Mouse (Mus musculus) brain, embryonic 18.5 days (tissue): ENCODE data around the gene Cyba.

Source experiments
- DNase-seq: peaks from one replicate; pipeline ENCODE4 v3.0.0-alpha.2; 2012; ENCODE audit warnings: low read depth, low spot score

Cyba gene

DNA sequence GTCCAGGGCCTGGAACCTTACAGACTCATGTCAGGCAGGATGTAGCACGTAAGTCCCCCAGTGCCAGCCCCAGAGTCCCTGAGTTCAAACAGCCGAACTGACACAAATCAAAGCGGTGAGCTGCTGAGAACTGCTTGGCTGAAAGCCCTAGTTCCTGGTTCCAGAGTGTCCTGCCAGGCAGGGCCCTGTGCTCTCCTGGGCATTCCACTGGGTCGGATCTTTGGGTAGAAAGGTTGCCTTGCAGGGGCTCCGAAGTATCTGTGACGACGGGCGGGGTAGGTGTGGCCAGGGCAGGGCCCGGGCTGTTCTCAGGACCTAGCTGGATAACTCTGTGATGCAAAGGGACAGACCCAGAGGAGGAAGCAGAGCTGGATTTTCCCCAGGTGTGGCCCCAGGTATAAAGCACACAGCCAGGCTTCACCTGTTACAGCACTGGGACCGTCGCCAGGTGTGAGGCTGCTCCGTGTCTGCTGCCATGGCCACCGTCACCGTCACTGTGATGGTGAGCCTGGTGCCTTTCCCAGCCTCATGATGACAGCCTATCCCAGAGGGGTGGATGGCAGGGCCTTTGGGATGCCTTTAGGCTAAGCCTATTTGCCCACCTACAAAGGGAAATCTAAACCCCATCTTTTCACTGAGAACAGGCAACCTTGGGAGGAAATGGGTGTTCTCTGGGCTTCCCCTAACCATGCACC is 11.2 kb downstream of the Cyba start, which contains the start of gene Il17c:
Gene Il17c, plus strand, starts transcription at position 645 of the 695 bp plus-strand sequence.
- DNase-seq: no peak

DNA sequence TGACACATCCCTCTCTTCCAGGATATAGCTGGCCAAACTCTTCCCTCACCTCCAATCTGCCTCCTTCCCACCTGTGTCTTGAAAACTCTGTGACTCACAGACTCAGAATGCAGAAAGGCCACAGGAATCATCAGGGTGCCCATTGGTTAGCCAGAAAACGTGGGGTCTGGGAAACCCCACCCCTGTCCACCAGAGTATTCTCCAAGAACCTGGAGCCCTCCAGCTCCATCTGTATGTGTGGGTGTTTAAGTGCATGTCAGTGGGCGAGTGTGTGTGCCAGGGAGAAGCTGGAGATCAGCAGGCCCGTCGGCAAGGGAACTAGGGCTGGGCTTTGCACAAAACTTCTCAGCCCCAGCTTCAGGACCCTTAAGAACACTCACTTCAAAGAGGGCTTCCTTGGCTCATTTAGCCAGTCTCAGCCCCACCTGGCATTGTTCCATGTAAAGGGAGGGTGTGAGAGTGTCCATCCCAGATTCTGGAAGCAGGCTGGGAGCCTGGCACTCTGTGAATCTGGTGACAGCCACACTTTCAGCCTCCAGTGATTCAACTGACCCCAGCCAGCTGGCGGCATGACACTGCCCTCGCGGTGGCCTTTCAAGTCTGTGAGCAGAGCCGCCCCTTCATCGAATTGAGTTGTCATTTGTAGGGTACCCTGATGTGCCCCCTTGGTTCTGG is 12.7 kb downstream of the Cyba start:
- DNase-seq: no peak

DNA sequence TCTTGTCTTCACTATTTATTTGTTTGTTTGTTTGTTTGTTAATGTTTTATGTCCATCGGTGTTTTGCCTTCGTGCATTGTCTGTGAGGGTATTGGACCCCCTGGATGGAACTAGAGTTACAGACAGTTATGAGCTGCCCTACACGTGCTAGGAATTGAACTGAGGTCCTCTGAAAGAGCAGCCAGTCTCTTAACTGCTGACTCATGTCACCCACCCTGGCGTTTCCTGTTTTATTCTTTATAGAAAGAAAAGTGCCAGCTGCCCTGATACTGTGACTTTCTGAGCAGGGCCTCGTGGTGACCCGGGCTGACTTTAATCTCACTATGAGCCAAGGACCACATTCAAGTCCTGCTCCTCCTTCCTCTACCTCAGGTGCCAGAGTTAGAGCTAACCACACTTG is 17.2 kb downstream of the Cyba start:
- DNase-seq: no peak

DNA sequence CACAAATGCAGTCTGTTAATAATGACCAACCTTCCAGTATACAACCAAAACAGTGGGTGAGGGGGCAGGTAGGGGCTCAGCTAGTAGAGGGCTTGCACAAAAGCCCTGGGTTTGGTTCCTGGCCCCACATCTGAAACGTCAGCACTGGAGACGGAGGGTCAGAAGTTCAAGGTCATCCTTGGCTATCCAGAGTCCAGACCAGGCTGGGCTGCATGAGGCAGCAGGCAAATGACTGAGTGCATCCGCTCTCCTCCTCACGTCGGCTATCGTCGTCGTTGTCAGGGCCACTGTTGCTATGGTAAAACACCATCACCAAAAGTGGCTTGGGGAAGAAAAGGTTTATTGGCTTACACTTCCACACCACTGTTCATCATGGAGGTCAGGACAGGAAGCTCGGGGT is 18.4 kb downstream of the Cyba start:
- no peak for DNase-seq

DNA sequence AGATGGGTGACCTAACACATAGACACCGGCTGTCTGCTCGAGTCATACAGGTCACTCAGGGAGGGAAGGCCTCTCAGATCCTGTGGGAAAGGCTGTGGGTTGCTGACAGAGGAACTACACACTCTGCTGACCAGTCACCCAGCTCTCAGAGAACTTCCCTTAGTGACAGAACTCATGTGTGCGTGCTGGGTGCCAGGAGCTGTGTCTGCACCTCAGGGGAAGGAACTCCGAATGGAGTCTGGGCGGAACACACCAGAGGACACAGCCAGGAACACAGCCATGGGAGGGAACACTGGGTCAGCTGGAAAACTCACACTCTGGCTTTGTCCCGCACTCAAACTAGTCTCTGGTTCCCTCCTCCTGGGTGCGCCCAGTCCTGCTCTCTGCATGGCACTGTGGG is 25.1 kb downstream of the Cyba start:
- no peak for DNase-seq

DNA sequence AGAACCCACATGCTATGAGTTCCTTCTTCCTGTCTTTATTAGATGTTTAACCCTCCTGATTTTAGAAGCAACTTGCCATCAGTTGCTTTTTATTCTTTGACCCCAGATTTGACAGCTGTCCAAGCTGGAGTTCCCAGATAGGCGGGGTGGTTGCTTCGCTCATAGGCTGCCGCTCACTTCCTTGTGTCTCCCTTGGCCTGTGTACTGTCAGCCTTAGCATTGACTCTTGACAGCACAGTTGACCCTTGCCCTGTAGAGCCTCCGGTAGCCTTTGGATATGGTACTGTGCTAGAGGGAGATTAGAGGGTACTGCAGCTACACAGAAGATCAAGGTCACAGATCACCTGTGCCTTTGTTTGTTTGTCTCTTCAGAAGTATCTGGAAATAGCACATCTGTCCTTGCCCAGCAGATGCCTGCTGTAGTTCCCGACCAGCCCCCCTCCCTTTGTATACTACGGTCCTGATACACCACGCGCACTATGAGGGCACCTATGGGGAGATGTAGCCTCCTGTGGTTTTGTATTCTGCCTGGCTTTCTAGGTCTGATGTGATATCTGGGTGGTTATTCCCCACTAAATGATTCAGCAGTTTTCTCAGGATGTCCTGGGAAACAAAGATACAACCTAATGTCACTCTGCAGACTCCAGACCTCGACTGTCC is 27.5 kb downstream of the Cyba start:
- DNase-seq: no peak

DNA sequence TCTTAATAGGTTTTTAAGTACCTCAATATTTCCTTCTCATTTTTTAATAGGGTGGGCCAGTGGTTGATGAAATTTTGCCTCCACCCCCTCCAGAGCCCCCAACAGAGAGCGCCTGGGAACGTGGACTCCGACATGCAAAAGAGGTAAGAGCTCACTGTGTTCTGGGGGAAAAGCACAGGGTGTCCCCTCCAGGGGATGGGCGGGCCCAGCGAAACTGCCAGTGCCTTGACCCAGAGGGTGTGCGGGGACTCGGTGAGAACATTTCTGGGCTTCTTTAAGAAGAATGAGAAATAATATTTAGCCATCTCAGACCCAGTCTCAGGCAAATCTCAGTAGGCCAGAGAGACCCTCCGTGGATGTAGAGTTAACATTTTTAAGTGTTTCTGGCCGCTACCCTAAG is 34.5 kb downstream of the Cyba start:
- no peak for DNase-seq

DNA sequence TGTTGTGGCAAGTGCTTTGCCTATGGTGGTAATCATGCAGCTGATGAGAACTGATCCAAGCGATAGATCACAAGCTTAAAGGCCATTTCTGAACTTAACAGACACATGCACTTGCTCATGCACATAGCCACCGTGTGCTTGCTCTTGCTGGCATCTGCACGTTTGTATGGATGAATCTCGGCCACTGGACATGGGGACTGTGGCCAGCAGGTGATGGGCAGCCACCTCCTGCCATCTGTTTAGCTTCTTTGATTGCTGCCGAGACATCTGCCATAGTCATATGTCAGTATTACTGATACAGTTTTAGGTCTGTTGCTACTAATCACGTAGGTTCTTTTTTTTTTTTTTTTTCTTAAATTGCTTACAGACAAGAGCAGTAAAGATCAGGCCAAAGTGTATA is 37.4 kb downstream of the Cyba start:
- no peak for DNase-seq

DNA sequence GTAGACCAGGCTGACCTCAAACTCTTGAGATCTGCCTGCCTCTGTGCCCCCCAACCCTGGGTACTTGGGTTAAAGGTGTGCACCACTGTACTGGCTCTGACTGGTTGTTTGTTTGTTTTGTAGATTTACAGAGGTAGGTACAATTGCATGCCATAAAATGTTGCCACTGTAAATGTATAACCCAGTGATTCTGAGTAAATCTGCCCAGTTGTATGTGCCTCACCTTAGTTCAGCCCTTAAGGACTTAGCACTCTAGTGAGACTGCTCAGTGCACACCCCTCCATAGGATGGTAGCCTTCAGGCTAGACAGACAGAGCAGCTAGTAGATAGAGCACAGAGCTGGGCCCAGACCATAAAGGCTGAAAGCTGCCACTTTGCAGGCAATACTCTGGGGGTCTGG is 39.0 kb downstream of the Cyba start:
- DNase-seq: no peak

DNA sequence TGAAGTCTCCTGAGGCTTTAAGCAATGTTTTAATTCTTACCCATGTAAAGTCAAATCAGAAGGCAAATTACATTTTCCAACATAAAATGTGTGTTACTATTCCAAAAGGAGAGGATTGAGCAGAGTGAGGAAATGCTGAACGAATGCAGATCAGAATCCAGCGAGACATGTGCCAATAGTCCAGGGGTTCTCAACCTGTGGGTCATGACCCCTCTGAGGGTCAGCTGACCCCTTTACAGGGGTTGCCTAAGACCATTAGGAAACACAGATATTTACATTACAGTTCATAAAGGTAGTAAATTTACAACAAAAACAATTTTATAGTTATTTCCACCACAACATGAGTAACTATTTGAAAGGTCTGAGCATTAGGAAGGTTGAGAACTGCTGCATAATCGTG is 42.0 kb downstream of the Cyba start:
- no peak for DNase-seq

DNA sequence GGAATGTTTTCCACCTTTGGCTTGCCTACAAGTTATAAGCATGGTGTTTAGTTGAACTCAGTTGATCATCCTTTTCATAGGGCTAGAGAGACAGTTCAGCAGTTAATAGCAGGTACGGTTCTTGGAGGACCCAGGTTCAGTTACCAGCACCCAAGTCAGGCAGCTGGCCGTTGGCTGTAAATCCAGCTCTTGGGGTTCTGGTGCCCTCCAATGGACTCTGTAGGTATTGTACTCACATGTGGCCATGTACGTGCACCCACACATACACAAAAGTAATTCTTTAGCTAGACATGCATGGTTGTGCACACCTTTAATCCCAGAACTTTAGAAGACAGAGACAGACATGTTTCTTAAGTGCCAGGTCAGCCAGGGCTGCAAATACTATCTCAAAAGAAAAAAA is 43.4 kb downstream of the Cyba start:
- no peak for DNase-seq

DNA sequence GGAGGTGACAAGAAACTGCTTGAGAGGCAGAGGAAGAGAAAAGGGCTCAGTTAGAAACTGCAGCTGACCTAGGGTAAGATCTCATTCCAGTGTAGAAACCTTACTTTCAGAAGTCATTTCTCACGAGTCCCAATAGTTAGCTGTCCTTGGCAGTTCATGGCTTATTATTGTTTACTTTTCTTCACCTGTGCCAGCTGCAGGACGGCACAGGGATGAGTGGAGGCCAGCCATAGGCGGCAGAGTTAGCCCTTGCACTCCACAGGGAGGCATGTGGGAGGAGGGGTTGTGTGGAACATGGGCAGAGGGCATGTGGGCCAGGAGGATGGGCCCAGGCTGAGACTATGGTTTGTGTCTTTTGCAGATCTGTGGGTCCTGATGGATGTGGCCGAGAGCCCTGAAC is 49.7 kb downstream of the Cyba start:
- DNase-seq: no peak

DNA sequence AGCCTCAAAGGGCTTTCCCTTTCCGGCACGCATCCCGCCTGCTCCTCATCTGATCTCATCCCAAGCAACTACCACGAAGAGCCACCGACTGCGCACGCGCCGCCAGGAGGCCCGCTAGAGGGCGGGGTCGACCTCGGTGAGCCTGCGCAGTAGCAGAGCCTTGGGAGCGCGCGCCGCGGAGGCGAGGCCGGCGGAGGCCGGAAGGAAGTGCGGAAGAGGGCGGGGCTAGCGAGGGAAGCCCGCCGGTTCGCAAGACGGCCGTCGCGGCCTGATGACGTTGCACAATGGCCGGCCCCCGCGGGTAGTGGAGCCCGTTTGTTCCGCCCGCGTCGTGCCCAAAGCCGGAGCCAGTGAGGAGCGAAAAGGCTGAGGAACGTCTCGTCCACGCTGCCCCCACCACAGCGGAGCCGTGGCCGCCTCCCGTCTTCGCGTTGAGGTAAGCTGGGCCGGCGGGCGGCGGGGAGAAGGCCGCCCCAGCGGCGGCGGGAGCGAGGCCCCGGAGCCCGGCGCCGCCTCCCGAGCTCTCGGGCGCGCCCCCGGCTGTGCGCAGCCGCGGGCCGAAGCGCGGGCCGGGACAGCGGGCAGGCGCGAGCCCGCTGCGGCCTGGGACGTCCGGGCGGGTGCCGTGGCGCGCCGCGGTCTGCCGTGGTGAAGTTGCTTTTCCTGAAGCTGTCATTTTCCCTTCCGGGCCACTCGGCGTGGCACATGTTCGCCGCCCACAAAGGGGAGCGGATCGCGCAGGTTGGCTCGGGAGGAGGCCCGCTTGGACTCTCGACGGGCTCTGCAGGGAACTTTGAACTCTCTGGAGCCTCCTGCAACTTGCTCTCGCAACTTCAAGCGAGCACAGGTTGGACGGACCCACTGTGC is 56.1 kb downstream of the Cyba start, which contains the start of gene Zc3h18:
Gene Zc3h18, plus strand, starts transcription at position 245 of the 867 bp plus-strand sequence.
- peak; percentile 96 for DNase-seq

DNA sequence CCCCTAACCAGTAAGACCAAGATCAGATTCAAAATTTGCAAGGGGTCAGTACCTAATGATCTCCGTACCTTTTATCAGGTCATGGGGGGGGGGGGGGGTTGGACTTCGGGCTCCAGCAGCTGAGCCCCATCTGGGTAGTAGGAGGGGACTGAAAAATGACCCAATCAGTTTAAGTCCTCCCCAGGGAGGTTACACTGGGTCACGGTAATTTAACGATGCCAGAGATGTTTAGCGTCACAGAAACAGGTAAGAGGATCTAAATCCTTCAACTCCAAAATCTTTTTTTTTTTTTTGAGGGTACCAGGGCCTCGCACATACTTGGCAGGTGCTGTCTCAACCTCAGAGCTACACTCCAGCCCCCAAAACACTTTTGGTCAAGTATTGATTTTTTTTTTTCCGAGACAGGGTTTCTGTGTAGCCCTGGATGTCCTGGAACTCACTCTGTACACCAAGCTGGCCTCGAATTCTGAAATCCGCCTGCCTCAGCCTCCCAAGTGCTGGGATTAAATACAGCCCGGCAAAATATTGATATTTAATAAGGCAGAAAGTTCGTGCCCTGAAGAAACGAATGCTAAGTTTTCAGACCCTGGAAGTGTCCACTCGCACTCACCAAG is 56.9 kb downstream of the Cyba start:
- no peak for DNase-seq

DNA sequence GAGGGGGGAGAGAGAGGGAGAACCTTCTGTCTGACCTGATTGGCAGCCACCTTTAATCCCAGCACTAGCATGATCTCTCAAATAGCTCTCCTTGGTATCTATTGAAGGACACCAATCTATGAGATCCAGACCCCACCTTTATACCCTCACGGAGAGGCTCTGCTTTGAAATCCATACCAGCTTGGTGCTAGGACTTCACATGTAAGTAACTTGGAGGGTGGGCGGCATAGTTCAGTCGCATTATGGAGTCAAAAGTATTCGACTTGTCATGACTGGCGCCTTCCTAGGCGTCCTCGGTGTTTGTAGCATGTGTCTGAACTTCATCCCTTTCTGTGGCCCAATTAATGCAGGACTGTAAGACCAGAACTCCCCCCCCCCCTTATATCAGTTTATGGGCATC is 57.4 kb downstream of the Cyba start:
- DNase-seq: no peak
